Mouse (Mus musculus): ENCODE measurements around the gene Gsta1. TPM values are rescaled to one million over a fixed set of nuclear protein-coding genes. Genes with fewer than 3 reads are reported as not detected.
"Not testable (repeated sequence)": the region's sequence is repeated elsewhere in the genome, so short reads cannot be mapped to it uniquely, and the experiment has no call there.

The Gsta1 gene
- polyA plus RNA-seq (2015; fragmentation: Nextera tagmentation; extraction: Ambion mirVana): 2.8 TPM in 2 replicates

- H3K27ac ChIP-seq (ENCODE audit: low read length); H3K4me2 ChIP-seq (replicated peaks; ENCODE audit: low read depth, low read length): not testable (repeated sequence)
Measured at GRCm38 (mm10) chr9:78230461-78230860, at the start of gene Gsta1. Gene Gsta1, plus strand, starts transcription at chr9:78230656.

GRCm38 (mm10) chr9:78182474-78182873 is 48.0 kb upstream of the Gsta1 start, which contains the start of gene Gsta4:
Gene Gsta4, plus strand, starts transcription at chr9:78182774.
- not testable (repeated sequence) for H3K4me1 ChIP-seq (ENCODE audit: insufficient read depth, low read length); H3K27ac ChIP-seq (ENCODE audit: low read length); ATAC-seq (ENCODE audit: low FRiP score, low TSS enrichment); H3K9me3 ChIP-seq (ENCODE audit: low read length); H3K4me3 ChIP-seq (ENCODE audit: low read length); H3K27me3 ChIP-seq (ENCODE audit: insufficient read depth, low read length); H3K36me3 ChIP-seq (ENCODE audit: insufficient read depth, low read length); H3K9ac ChIP-seq (replicated peaks; ENCODE audit: low read length); H3K4me2 ChIP-seq (replicated peaks; ENCODE audit: low read depth, low read length)
- WGBS: 98% methylated on average over 4 of the region's 7 CpGs

More at GRCm38 (mm10) chr9:78230461-78230860, at the start of gene Gsta1:
- H3K4me1 ChIP-seq (ENCODE audit: insufficient read depth, low read length); H3K36me3 ChIP-seq (ENCODE audit: insufficient read depth, low read length); H3K9ac ChIP-seq (replicated peaks; ENCODE audit: low read length); H3K27me3 ChIP-seq (ENCODE audit: insufficient read depth, low read length); H3K4me3 ChIP-seq (ENCODE audit: low read length); ATAC-seq (ENCODE audit: low FRiP score, low TSS enrichment); H3K9me3 ChIP-seq (ENCODE audit: low read length): not testable (repeated sequence)
- WGBS: 81% methylated on average over 1 of the region's 3 CpGs

- H3K4me2 ChIP-seq (replicated peaks; ENCODE audit: low read depth, low read length): no peak overlapping the region
- H3K9ac ChIP-seq (replicated peaks; ENCODE audit: low read length): no peak overlapping the region
- H3K27me3 ChIP-seq (ENCODE audit: insufficient read depth, low read length): no peaks in the 10 kb centered on the region
- no peak for ATAC-seq (ENCODE audit: low FRiP score, low TSS enrichment)
- H3K4me1 ChIP-seq (ENCODE audit: insufficient read depth, low read length): peaks cover 4% of the 10 kb centered on the region
- H3K36me3 ChIP-seq (ENCODE audit: insufficient read depth, low read length): no peaks in the 10 kb centered on the region
- 74% methylated on average over 9 of the region's 9 CpGs for WGBS
- no peak overlapping the region for H3K27ac ChIP-seq (ENCODE audit: low read length)
- H3K9me3 ChIP-seq (ENCODE audit: low read length): no peaks in the 10 kb centered on the region
- no peak overlapping the region for H3K4me3 ChIP-seq (ENCODE audit: low read length)
Measured at GRCm38 (mm10) chr9:78185686-78186085, 44.8 kb upstream of the Gsta1 start.

- no peaks in the 10 kb centered on the region for H3K9me3 ChIP-seq (ENCODE audit: low read length)
- H3K4me2 ChIP-seq (replicated peaks; ENCODE audit: low read depth, low read length): no peak overlapping the region
- no peaks in the 10 kb centered on the region for H3K27me3 ChIP-seq (ENCODE audit: insufficient read depth, low read length)
- H3K36me3 ChIP-seq (ENCODE audit: insufficient read depth, low read length): no peaks in the 10 kb centered on the region
- ATAC-seq (ENCODE audit: low FRiP score, low TSS enrichment): no peak
- H3K27ac ChIP-seq (ENCODE audit: low read length): no peak overlapping the region
- peaks cover 20% of the 10 kb centered on the region for H3K4me1 ChIP-seq (ENCODE audit: insufficient read depth, low read length)
- no peak overlapping the region for H3K4me3 ChIP-seq (ENCODE audit: low read length)
- no peak overlapping the region for H3K9ac ChIP-seq (replicated peaks; ENCODE audit: low read length)
- 70% methylated on average over 8 of the region's 8 CpGs for WGBS
Measured at GRCm38 (mm10) chr9:78188910-78189309, 41.5 kb upstream of the Gsta1 start.

DNA sequence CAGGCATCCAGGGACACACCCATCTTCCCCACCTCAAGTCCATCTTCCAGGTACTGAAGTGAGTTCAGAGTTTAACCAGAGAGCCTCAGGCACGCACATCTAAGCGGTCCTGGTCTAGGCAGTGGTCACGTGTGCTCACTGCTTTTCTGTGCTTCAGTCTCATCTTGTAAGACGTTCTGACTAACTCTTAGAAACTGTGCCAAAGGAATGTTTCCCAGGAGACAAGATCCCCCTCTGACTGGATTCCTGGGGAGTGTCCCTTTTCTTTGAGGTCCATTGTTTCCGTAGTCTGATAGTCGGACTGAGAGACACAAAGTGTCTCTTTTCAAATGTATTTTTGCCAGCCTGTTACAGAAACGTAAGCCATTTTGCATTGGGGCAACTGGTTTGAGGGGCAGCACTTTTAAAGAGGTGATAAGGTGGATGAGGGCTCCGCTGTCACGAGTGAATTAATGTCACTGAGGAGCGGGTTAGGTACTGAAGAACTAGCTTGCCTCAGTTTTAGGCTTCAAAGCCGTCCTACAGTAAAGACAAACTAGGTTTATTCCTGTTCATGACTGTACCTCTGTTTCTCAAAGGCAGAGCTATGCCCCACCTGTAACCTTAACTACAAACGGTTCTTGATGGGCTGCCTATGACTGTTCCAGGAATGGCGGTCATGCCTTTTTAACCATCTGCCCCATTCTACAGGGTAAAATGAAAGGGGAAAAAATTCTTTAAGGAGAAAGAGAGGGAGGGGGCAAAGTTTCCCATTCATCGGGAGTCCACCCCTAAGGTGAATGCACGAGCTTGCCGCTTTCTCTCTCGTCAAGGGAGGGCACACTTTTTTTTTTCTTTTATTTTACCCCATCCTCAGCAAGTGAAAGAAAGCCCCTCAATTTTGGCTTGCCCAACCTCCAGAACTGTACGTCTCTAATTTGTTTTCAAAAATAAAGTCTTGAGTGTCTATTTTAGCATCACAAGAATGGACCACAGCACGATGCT is 39.5 kb upstream of the Gsta1 start:
- H3K4me2 ChIP-seq (replicated peaks; ENCODE audit: low read depth, low read length): peak overlapping the region; percentile 68
- no peak overlapping the region for H3K27ac ChIP-seq (ENCODE audit: low read length)
- peaks cover 20% of the 10 kb centered on the region for H3K4me1 ChIP-seq (ENCODE audit: insufficient read depth, low read length)
- peak overlapping the region; percentile 46 for H3K4me3 ChIP-seq (ENCODE audit: low read length)
- H3K9me3 ChIP-seq (ENCODE audit: low read length): no peaks in the 10 kb centered on the region
- H3K36me3 ChIP-seq (ENCODE audit: insufficient read depth, low read length): no peaks in the 10 kb centered on the region
- H3K9ac ChIP-seq (replicated peaks; ENCODE audit: low read length): peak overlapping the region; percentile 52
- WGBS: 2% methylated on average over 19 of the region's 19 CpGs
- ATAC-seq (ENCODE audit: low FRiP score, low TSS enrichment): no peak; the same call in 1 of the 2 replicates
- no peaks in the 10 kb centered on the region for H3K27me3 ChIP-seq (ENCODE audit: insufficient read depth, low read length)

DNA sequence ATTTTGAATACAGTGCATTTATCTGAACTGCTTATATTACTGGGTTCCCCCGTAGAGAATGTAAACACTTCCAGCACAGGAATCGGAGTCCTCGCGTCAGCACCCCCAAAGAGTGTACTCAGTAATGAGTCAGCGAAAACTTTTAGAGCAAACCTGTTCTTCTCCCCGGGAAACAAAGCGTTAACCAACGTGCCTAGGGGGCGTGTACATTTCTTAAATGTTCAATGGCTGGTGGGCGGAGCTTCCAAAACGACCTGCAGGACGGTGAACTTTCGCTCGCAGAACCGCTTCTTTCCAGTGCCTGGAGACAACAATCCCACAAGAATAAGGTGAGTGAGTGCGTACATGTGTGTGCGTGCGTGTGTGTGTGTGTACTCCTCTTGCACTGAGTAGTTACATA is 38.7 kb upstream of the Gsta1 start:
- no peaks in the 10 kb centered on the region for H3K36me3 ChIP-seq (ENCODE audit: insufficient read depth, low read length)
- under 1% methylated on average over 18 of the region's 18 CpGs for WGBS
- no peaks in the 10 kb centered on the region for H3K27me3 ChIP-seq (ENCODE audit: insufficient read depth, low read length)
- peak overlapping the region; percentile 68 for H3K4me2 ChIP-seq (replicated peaks; ENCODE audit: low read depth, low read length)
- H3K4me3 ChIP-seq (ENCODE audit: low read length): peak overlapping the region; percentile 46
- peak overlapping the region; percentile 56; the same call in 1 of the 2 replicates for H3K27ac ChIP-seq (ENCODE audit: low read length)
- H3K9ac ChIP-seq (replicated peaks; ENCODE audit: low read length): peak overlapping the region; percentile 52
- no peaks in the 10 kb centered on the region for H3K9me3 ChIP-seq (ENCODE audit: low read length)
- H3K4me1 ChIP-seq (ENCODE audit: insufficient read depth, low read length): peaks cover 20% of the 10 kb centered on the region
- peak; percentile 60; the same call in 1 of the 2 replicates for ATAC-seq (ENCODE audit: low FRiP score, low TSS enrichment)

GRCm38 (mm10) chr9:78193902-78194597 is 36.4 kb upstream of the Gsta1 start:
- peak overlapping the region; percentile 22 for H3K4me2 ChIP-seq (replicated peaks; ENCODE audit: low read depth, low read length)
- no peaks in the 10 kb centered on the region for H3K9me3 ChIP-seq (ENCODE audit: low read length)
- H3K27ac ChIP-seq (ENCODE audit: low read length): no peak overlapping the region
- no peak overlapping the region for H3K9ac ChIP-seq (replicated peaks; ENCODE audit: low read length)
- peaks cover 20% of the 10 kb centered on the region for H3K4me1 ChIP-seq (ENCODE audit: insufficient read depth, low read length)
- no peak overlapping the region for H3K4me3 ChIP-seq (ENCODE audit: low read length)
- no peaks in the 10 kb centered on the region for H3K27me3 ChIP-seq (ENCODE audit: insufficient read depth, low read length)
- WGBS: 47% methylated on average over 9 of the region's 9 CpGs
- H3K36me3 ChIP-seq (ENCODE audit: insufficient read depth, low read length): no peaks in the 10 kb centered on the region
- ATAC-seq (ENCODE audit: low FRiP score, low TSS enrichment): peak; percentile 32; the same call in 1 of the 2 replicates

GRCm38 (mm10) chr9:78195034-78195433 is 35.4 kb upstream of the Gsta1 start:
- Histone ChIP-seq H3K9ac (replicated peaks; ENCODE audit: low read length) (no peak overlapping the region), H3K9me3 (ENCODE audit: low read length) (no peaks in the 10 kb centered on the region), H3K36me3 (ENCODE audit: insufficient read depth, low read length) (no peaks in the 10 kb centered on the region), H3K4me2 (replicated peaks; ENCODE audit: low read depth, low read length) (no peak overlapping the region), H3K27ac (ENCODE audit: low read length) (no peak overlapping the region), H3K4me3 (ENCODE audit: low read length) (no peak overlapping the region), H3K4me1 (ENCODE audit: insufficient read depth, low read length) (peaks cover 20% of the 10 kb centered on the region), H3K27me3 (ENCODE audit: insufficient read depth, low read length) (no peaks in the 10 kb centered on the region)
- ATAC-seq (ENCODE audit: low FRiP score, low TSS enrichment): no peak
- whole genome bisulfite sequencing: 81% methylated on average over 11 of the region's 11 CpGs

DNA sequence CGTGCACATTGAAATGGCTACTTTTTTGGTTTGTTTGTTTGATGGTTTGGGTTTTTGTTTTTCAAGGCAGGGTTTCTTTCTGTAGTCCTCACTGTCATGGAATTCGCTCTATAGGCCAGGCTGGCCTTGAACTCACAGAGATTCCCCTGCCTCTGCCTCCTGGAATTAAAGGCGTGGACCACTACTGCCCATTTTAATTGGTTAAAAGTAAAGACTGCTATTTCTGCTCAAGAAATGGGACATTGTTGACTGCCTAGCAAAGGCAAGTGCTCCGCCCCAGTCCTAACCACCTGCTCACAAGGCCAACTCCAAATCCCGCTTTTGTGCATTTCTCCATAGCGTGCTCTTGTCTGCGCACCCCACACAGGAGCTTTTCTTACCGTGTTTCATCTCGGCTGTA is 32.7 kb upstream of the Gsta1 start:
- 95% methylated on average over 9 of the region's 9 CpGs for WGBS
- H3K27me3 ChIP-seq (ENCODE audit: insufficient read depth, low read length): no peaks in the 10 kb centered on the region

More for the DNA sequence above, 32.7 kb upstream of the Gsta1 start:
- Histone ChIP-seq H3K4me3 (ENCODE audit: low read length) (no peak overlapping the region), H3K9ac (replicated peaks; ENCODE audit: low read length) (no peak overlapping the region), H3K4me1 (ENCODE audit: insufficient read depth, low read length) (peaks cover 4% of the 10 kb centered on the region; the same call in 1 of the 2 replicates), H3K4me2 (replicated peaks; ENCODE audit: low read depth, low read length) (no peak overlapping the region), H3K27ac (ENCODE audit: low read length) (no peak overlapping the region), H3K9me3 (ENCODE audit: low read length) (no peaks in the 10 kb centered on the region), H3K36me3 (ENCODE audit: insufficient read depth, low read length) (peaks cover 10% of the 10 kb centered on the region; the same call in 1 of the 2 replicates)
- ATAC-seq (ENCODE audit: low FRiP score, low TSS enrichment): no peak
